Mouse (Mus musculus): ENCODE data around the gene Slc6a20a. TPM values are rescaled to one million over a fixed set of nuclear protein-coding genes. Genes with fewer than 3 reads are reported as not detected.

Slc6a20a gene
- polyA plus RNA-seq, 1 experiment from 2014 or later = 3.0 TPM

GRCm38 (mm10) chr9:123632281-123632680 lies 46.4 kb downstream of the Slc6a20a start, which contains the start of gene Slc6a20b:
Gene Slc6a20b (minus strand): TSS chr9:123632565.
- no peak within 1 kb of the TSS for H3K27ac ChIP-seq (replicated peaks)
- H3K4me3 ChIP-seq = no peak within 1 kb of the TSS
- no peaks in the 10 kb centered on the region for H3K27me3 ChIP-seq
- no peaks in the 10 kb centered on the region for H3K4me1 ChIP-seq
- no peak for ATAC-seq (ENCODE audit: low FRiP score, low read depth)
- H3K36me3 ChIP-seq = no peaks in the 10 kb centered on the region
- no peak within 1 kb of the TSS for H3K4me2 ChIP-seq (replicated peaks)
- H3K9ac ChIP-seq (replicated peaks) = no peak within 1 kb of the TSS
- WGBS = 89% methylated on average over 6 of the region's 6 CpGs
- no peaks in the 10 kb centered on the region for H3K9me3 ChIP-seq

- Histone ChIP-seq H3K4me2 (replicated peaks) (no peak overlapping the region), H3K27me3 (no peaks in the 10 kb centered on the region), H3K4me3 (no peak overlapping the region), H3K9ac (replicated peaks) (no peak overlapping the region), H3K36me3 (no peaks in the 10 kb centered on the region), H3K27ac (replicated peaks) (no peak overlapping the region), H3K9me3 (no peaks in the 10 kb centered on the region), H3K4me1 (no peaks in the 10 kb centered on the region)
- 83% methylated on average over 3 of the region's 3 CpGs for WGBS
- ATAC-seq (ENCODE audit: low FRiP score, low read depth) = no peak
Measured at GRCm38 (mm10) chr9:123631666-123632065, 47.0 kb downstream of the Slc6a20a start.

- Histone ChIP-seq H3K4me3 (no peak overlapping the region), H3K4me2 (replicated peaks) (no peak overlapping the region), H3K27ac (replicated peaks) (no peak overlapping the region), H3K9me3 (no peaks in the 10 kb centered on the region), H3K36me3 (no peaks in the 10 kb centered on the region), H3K4me1 (no peaks in the 10 kb centered on the region), H3K27me3 (no peaks in the 10 kb centered on the region), H3K9ac (replicated peaks) (no peak overlapping the region)
- 93% methylated on average over 11 of the region's 11 CpGs for WGBS
- ATAC-seq (ENCODE audit: low FRiP score, low read depth) = no peak
Measured at GRCm38 (mm10) chr9:123625821-123626220, 52.9 kb downstream of the Slc6a20a start.

- Histone ChIP-seq H3K27ac (replicated peaks) (no peak overlapping the region), H3K4me3 (no peak overlapping the region), H3K4me1 (no peaks in the 10 kb centered on the region), H3K9ac (replicated peaks) (no peak overlapping the region), H3K4me2 (replicated peaks) (no peak overlapping the region), H3K27me3 (no peaks in the 10 kb centered on the region), H3K9me3 (no peaks in the 10 kb centered on the region), H3K36me3 (no peaks in the 10 kb centered on the region)
- WGBS = 80% methylated on average over 2 of the region's 2 CpGs
- no peak for ATAC-seq (ENCODE audit: low FRiP score, low read depth)
Measured at GRCm38 (mm10) chr9:123624741-123625140, 53.9 kb downstream of the Slc6a20a start.

GRCm38 (mm10) chr9:123620311-123621098 lies 58.2 kb downstream of the Slc6a20a start:
- no peaks in the 10 kb centered on the region for H3K4me1 ChIP-seq
- no peaks in the 10 kb centered on the region for H3K9me3 ChIP-seq
- H3K4me2 ChIP-seq (replicated peaks) = no peak overlapping the region
- 90% methylated on average over 5 of the region's 5 CpGs for WGBS
- H3K27me3 ChIP-seq = no peaks in the 10 kb centered on the region
- H3K9ac ChIP-seq (replicated peaks) = no peak overlapping the region
- H3K27ac ChIP-seq (replicated peaks) = no peak overlapping the region
- no peak overlapping the region for H3K4me3 ChIP-seq
- H3K36me3 ChIP-seq = no peaks in the 10 kb centered on the region
- ATAC-seq (ENCODE audit: low FRiP score, low read depth) = no peak

- H3K4me2 ChIP-seq (replicated peaks) = no peak overlapping the region
- H3K27ac ChIP-seq (replicated peaks) = no peak overlapping the region
- ATAC-seq (ENCODE audit: low FRiP score, low read depth) = no peak
- no peaks in the 10 kb centered on the region for H3K9me3 ChIP-seq
- no peaks in the 10 kb centered on the region for H3K36me3 ChIP-seq
- no peak overlapping the region for H3K9ac ChIP-seq (replicated peaks)
- H3K27me3 ChIP-seq = no peaks in the 10 kb centered on the region
- H3K4me3 ChIP-seq = no peak overlapping the region
- WGBS = 90% methylated on average over 1 of the region's 1 CpGs
- no peaks in the 10 kb centered on the region for H3K4me1 ChIP-seq
Measured at GRCm38 (mm10) chr9:123601529-123601928, 77.2 kb downstream of the Slc6a20a start.

- Histone ChIP-seq H3K9ac (replicated peaks) (no peak overlapping the region), H3K36me3 (no peaks in the 10 kb centered on the region; the same call in 1 of the 2 replicates), H3K27me3 (no peaks in the 10 kb centered on the region), H3K4me1 (no peaks in the 10 kb centered on the region), H3K4me3 (no peak overlapping the region), H3K27ac (replicated peaks) (no peak overlapping the region), H3K9me3 (no peaks in the 10 kb centered on the region), H3K4me2 (replicated peaks) (no peak overlapping the region)
- 95% methylated on average over 2 of the region's 2 CpGs for WGBS
- no peak for ATAC-seq (ENCODE audit: low FRiP score, low read depth)
Measured at GRCm38 (mm10) chr9:123597376-123597775, 81.3 kb downstream of the Slc6a20a start.

- no peak overlapping the region for H3K4me3 ChIP-seq
- H3K9me3 ChIP-seq = no peaks in the 10 kb centered on the region
- H3K4me2 ChIP-seq (replicated peaks) = no peak overlapping the region
- H3K27me3 ChIP-seq = no peaks in the 10 kb centered on the region
- no peaks in the 10 kb centered on the region for H3K4me1 ChIP-seq
- no peak overlapping the region for H3K27ac ChIP-seq (replicated peaks)
- no peak for ATAC-seq (ENCODE audit: low FRiP score, low read depth)
- H3K9ac ChIP-seq (replicated peaks) = no peak overlapping the region
- H3K36me3 ChIP-seq = no peaks in the 10 kb centered on the region; the same call in 1 of the 2 replicates
- 94% methylated on average over 2 of the region's 2 CpGs for WGBS
Measured at GRCm38 (mm10) chr9:123596910-123597309, 81.8 kb downstream of the Slc6a20a start.

GRCm38 (mm10) chr9:123595194-123595593 lies 83.5 kb downstream of the Slc6a20a start:
- Histone ChIP-seq H3K27ac (replicated peaks) (no peak overlapping the region), H3K36me3 (peaks cover 4% of the 10 kb centered on the region), H3K9me3 (no peaks in the 10 kb centered on the region), H3K4me3 (no peak overlapping the region), H3K27me3 (no peaks in the 10 kb centered on the region), H3K9ac (replicated peaks) (no peak overlapping the region), H3K4me1 (no peaks in the 10 kb centered on the region), H3K4me2 (replicated peaks) (no peak overlapping the region)
- WGBS = 94% methylated on average over 4 of the region's 4 CpGs
- ATAC-seq (ENCODE audit: low FRiP score, low read depth) = no peak

- H3K4me1 ChIP-seq = no peaks in the 10 kb centered on the region
- 90% methylated on average over 7 of the region's 7 CpGs for WGBS
Measured at GRCm38 (mm10) chr9:123589240-123589910, 89.3 kb downstream of the Slc6a20a start.

More at GRCm38 (mm10) chr9:123589240-123589910, 89.3 kb downstream of the Slc6a20a start:
- Histone ChIP-seq H3K4me2 (replicated peaks) (no peak overlapping the region), H3K9me3 (no peaks in the 10 kb centered on the region), H3K27me3 (no peaks in the 10 kb centered on the region), H3K27ac (replicated peaks) (no peak overlapping the region), H3K9ac (replicated peaks) (no peak overlapping the region), H3K36me3 (peaks cover 23% of the 10 kb centered on the region), H3K4me3 (no peak overlapping the region)
- ATAC-seq (ENCODE audit: low FRiP score, low read depth) = no peak
